Mouse (Mus musculus): Measurements from ENCODE around the gene Dusp6. TPM values are rescaled to one million over a fixed set of nuclear protein-coding genes. Genes with fewer than 3 reads are reported as not detected.

The Dusp6 gene
- polyA plus RNA-seq, 1 experiment from 2014 or later = 41.9 TPM

Other genes with a start within 250 kb of the Dusp6 start
- gene Poc1b, start 156.2 kb upstream of the Dusp6 start, polyA plus RNA-seq (2014; fragmentation: Nextera tagmentation; extraction: Ambion mirVana) = 37.2 and 38.6 TPM in 2 replicates
- gene Galnt4, start 155.1 kb upstream of the Dusp6 start, polyA plus RNA-seq (2014; fragmentation: Nextera tagmentation; extraction: Ambion mirVana) = 3.3 and 4.3 TPM in 2 replicates
- gene Phxr2, start 136.9 kb upstream of the Dusp6 start, polyA plus RNA-seq (2014; fragmentation: Nextera tagmentation; extraction: Ambion mirVana) = 0.14 TPM in 1 of 2 replicates, not detected in the other

All from midbrain, embryonic 11.5 days (tissue).